Mouse (Mus musculus): ENCODE results near the gene Ostn. TPM values are rescaled to one million over a fixed set of nuclear protein-coding genes. Genes with fewer than 3 reads are reported as not detected.

The Ostn gene
- polyA plus RNA-seq, 1 experiment from 2014 or later, result not detected

GRCm38 (mm10) chr16:27388761-27389451 lies 81.6 kb downstream of the Ostn start, which contains the start of gene Ccdc50:
TSS of gene Ccdc50 (plus strand) at chr16:27388869.
- Histone ChIP-seq H3K9me3 (no peaks in the 10 kb centered on the region), H3K4me2 (peak within 1 kb of the TSS; percentile 65)
- peak; percentile 96 for ATAC-seq (ENCODE audit: borderline replicate concordance, extremely low read depth, low FRiP score, low TSS enrichment)

GRCm38 (mm10) chr16:27389534-27390282 lies 82.4 kb downstream of the Ostn start:
- no peaks in the 10 kb centered on the region for H3K27me3 ChIP-seq
- ATAC-seq (ENCODE audit: borderline replicate concordance, extremely low read depth, low FRiP score, low TSS enrichment), result 0 out of 2 replicates have a peak, but pooled peaks have one; percentile 4
- peak overlapping the region; percentile 98 for H3K27ac ChIP-seq
- peak overlapping the region; percentile 97 for H3K9ac ChIP-seq
- peak overlapping the region; percentile 65 for H3K4me2 ChIP-seq
- 26% methylated on average over 7 of the region's 7 CpGs for WGBS
- peak overlapping the region; percentile 96 for H3K4me3 ChIP-seq
- H3K36me3 ChIP-seq, result no peaks in the 10 kb centered on the region
- peaks cover 15% of the 10 kb centered on the region for H3K4me1 ChIP-seq
- no peaks in the 10 kb centered on the region for H3K9me3 ChIP-seq

More at GRCm38 (mm10) chr16:27388761-27389451, 81.6 kb downstream of the Ostn start, which contains the start of gene Ccdc50:
- under 1% methylated on average over 57 of the region's 69 CpGs for WGBS
- peak within 1 kb of the TSS; percentile 97 for H3K9ac ChIP-seq
- H3K27me3 ChIP-seq, result no peaks in the 10 kb centered on the region
- peaks cover 15% of the 10 kb centered on the region for H3K4me1 ChIP-seq
- H3K4me3 ChIP-seq, result peak within 1 kb of the TSS; percentile 96
- H3K27ac ChIP-seq, result peak within 1 kb of the TSS; percentile 98
- no peaks in the 10 kb centered on the region for H3K36me3 ChIP-seq

- peak overlapping the region; percentile 65 for H3K4me2 ChIP-seq
- H3K36me3 ChIP-seq, result no peaks in the 10 kb centered on the region
- 70% methylated on average over 4 of the region's 4 CpGs for WGBS
- H3K27ac ChIP-seq, result no peak overlapping the region
- H3K4me3 ChIP-seq, result peak overlapping the region; percentile 96
- ATAC-seq (ENCODE audit: borderline replicate concordance, extremely low read depth, low FRiP score, low TSS enrichment), result no peak
- H3K4me1 ChIP-seq, result peaks cover 15% of the 10 kb centered on the region
- H3K9ac ChIP-seq, result no peak overlapping the region
- H3K9me3 ChIP-seq, result no peaks in the 10 kb centered on the region
- H3K27me3 ChIP-seq, result no peaks in the 10 kb centered on the region
Observed at GRCm38 (mm10) chr16:27390306-27390705, 83.0 kb downstream of the Ostn start.

GRCm38 (mm10) chr16:27391845-27392244 lies 84.6 kb downstream of the Ostn start:
- Histone ChIP-seq H3K9ac (no peak overlapping the region), H3K4me3 (no peak overlapping the region), H3K4me1 (peaks cover 15% of the 10 kb centered on the region), H3K27me3 (no peaks in the 10 kb centered on the region), H3K36me3 (no peaks in the 10 kb centered on the region), H3K9me3 (0 out of 2 replicates have a peak, but pooled peaks cover 3% of the 10 kb centered on the region), H3K27ac (no peak overlapping the region), H3K4me2 (no peak overlapping the region)
- ATAC-seq (ENCODE audit: borderline replicate concordance, extremely low read depth, low FRiP score, low TSS enrichment), result no peak
- 79% methylated on average over 2 of the region's 2 CpGs for WGBS

GRCm38 (mm10) chr16:27395251-27396037 lies 88.2 kb downstream of the Ostn start:
- Histone ChIP-seq H3K27ac (no peak overlapping the region), H3K4me3 (no peak overlapping the region), H3K4me2 (no peak overlapping the region), H3K36me3 (no peaks in the 10 kb centered on the region), H3K27me3 (no peaks in the 10 kb centered on the region), H3K9me3 (0 out of 2 replicates have a peak, but pooled peaks cover 3% of the 10 kb centered on the region), H3K9ac (no peak overlapping the region), H3K4me1 (peaks cover 4% of the 10 kb centered on the region; the same call in 1 of the 2 replicates)
- ATAC-seq (ENCODE audit: borderline replicate concordance, extremely low read depth, low FRiP score, low TSS enrichment), result no peak
- WGBS, result 87% methylated on average over 4 of the region's 4 CpGs

GRCm38 (mm10) chr16:27396951-27397350 lies 89.7 kb downstream of the Ostn start:
- Histone ChIP-seq H3K4me3 (no peak overlapping the region), H3K4me1 (no peaks in the 10 kb centered on the region), H3K27me3 (no peaks in the 10 kb centered on the region), H3K9me3 (0 out of 2 replicates have a peak, but pooled peaks cover 3% of the 10 kb centered on the region), H3K4me2 (no peak overlapping the region), H3K36me3 (no peaks in the 10 kb centered on the region), H3K9ac (no peak overlapping the region), H3K27ac (no peak overlapping the region)
- ATAC-seq (ENCODE audit: borderline replicate concordance, extremely low read depth, low FRiP score, low TSS enrichment), result no peak
- 100% methylated on average over 1 of the region's 1 CpGs for WGBS

GRCm38 (mm10) chr16:27399026-27399718 lies 91.9 kb downstream of the Ostn start:
- no peak for ATAC-seq (ENCODE audit: borderline replicate concordance, extremely low read depth, low FRiP score, low TSS enrichment)
- Histone ChIP-seq H3K4me2 (no peak overlapping the region), H3K27me3 (no peaks in the 10 kb centered on the region), H3K9me3 (0 out of 2 replicates have a peak, but pooled peaks cover 3% of the 10 kb centered on the region), H3K4me3 (no peak overlapping the region), H3K36me3 (no peaks in the 10 kb centered on the region), H3K27ac (no peak overlapping the region), H3K4me1 (no peaks in the 10 kb centered on the region), H3K9ac (no peak overlapping the region)
- WGBS, result 88% methylated on average over 3 of the region's 3 CpGs

GRCm38 (mm10) chr16:27399719-27400253 lies 92.5 kb downstream of the Ostn start:
- Histone ChIP-seq H3K27me3 (no peaks in the 10 kb centered on the region), H3K27ac (no peak overlapping the region), H3K4me2 (no peak overlapping the region), H3K36me3 (no peaks in the 10 kb centered on the region), H3K9me3 (0 out of 2 replicates have a peak, but pooled peaks cover 3% of the 10 kb centered on the region), H3K4me1 (no peaks in the 10 kb centered on the region), H3K9ac (no peak overlapping the region), H3K4me3 (no peak overlapping the region)
- WGBS, result 87% methylated on average over 6 of the region's 6 CpGs
- no peak for ATAC-seq (ENCODE audit: borderline replicate concordance, extremely low read depth, low FRiP score, low TSS enrichment)

Other genes starting within 250 kb of the Ostn start
- gene Uts2b, start 62.8 kb downstream of the Ostn start, polyA plus RNA-seq (2015; fragmentation: Nextera tagmentation; extraction: Ambion mirVana), result 0.49 TPM in 1 of 2 replicates, not detected in the other
- 40.0 and 42.2 TPM in 2 replicates for gene Ccdc50, start 81.4 kb downstream of the Ostn start, polyA plus RNA-seq (2015; fragmentation: Nextera tagmentation; extraction: Ambion mirVana)

Data from lung, embryonic 15.5 days (tissue).